Mouse (Mus musculus) thymus, adult 2 months (tissue): ENCODE measurements around the gene Gm20388.

Experiments used
- CTCF ChIP-seq: fragments of 200-500 bp; IDR thresholded peaks from 2 replicates; pipeline ENCODE4 v1.5.1; 2012; ENCODE audit warnings: mild to moderate bottlenecking, control low read depth, low read length, moderate library complexity, borderline replicate concordance; ENCODE audit not compliant: control insufficient read depth, poor library complexity, insufficient read depth; ENCODE audit errors: extremely low read depth
- POLR2A ChIP-seq: fragments of 200-500 bp; IDR thresholded peaks from 2 replicates; pipeline ENCODE4 v1.6.1; 2012; ENCODE audit warnings: mild to moderate bottlenecking, low read length, control low read depth, moderate library complexity; ENCODE audit not compliant: control insufficient read depth, poor library complexity, insufficient read depth; ENCODE audit errors: extremely low read depth

DNA sequence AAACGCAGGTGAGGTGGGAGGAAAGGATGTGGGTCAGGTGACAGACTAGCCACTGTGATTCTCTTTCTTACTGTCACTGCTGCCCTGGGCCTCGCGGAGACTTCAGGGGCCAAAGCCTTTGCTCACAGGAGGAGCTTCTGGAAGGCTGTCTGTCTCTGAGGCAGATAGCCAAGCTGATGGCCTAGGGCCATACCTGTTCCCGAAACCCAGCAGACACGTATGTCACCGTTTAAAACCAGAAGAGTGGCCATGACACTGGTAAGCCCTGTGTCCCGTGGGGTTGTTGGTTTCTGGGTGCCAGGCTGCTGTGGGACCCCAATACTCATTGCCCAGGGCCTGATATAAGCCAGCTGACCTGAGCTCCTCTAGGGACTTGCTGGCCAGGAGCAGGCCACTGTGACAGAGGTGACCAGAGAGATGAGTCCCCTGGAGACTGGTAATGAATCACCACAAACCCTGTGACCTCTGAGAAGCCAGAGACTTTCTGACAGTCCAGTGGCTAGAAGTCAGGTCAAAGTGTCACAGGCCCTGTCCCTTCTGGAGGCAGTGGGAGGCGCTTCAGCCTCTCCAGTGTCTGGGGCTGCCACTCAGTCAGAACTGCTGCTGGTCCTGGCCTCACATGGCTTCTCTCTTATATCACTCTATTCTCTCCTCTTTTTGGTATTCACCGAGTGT lies 571.5 kb downstream of the Gm20388 start:
- TF ChIP-seq POLR2A, result no peak
- no peak for TF ChIP-seq CTCF
